Mouse (Mus musculus): ENCODE measurements around the gene Sptssb.

DNA sequence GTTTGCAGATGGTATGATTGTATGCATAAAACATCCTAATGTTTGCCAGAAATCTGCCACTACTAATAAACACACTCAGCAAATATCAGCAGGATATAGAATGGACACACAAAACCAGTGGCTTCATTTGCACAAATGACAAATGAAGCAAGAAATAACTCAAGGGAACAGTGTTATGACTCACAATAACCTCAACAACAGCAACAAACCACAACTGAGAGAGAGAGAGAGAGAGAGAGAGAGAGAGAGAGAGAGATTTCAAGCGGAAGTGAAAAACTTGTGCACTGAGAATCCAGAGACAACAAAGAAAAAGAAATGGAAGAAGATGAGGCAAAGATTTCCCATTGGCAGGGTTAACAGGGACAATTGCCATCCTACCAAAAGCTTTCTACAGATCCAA, 35.2 kb downstream of the Sptssb start:
- TF ChIP-seq CTCF (IDR thresholded peaks at IDR 0.05; ENCODE audit: extremely low read depth, insufficient read depth, low read length) (no peak), POLR2A (IDR thresholded peaks at IDR 0.05; ENCODE audit: extremely low read depth, insufficient read depth, low read length) (no peak)
